Mouse (Mus musculus) lung, embryonic 16.5 days (tissue): ENCODE measurements around the gene Slc16a1. TPM values are rescaled to one million over a fixed set of nuclear protein-coding genes. Genes with fewer than 3 reads are reported as not detected.
"Not testable (repeated sequence)": the region's sequence is repeated elsewhere in the genome, so short reads cannot be mapped to it uniquely, and the experiment has no call there.

Experiments used
- ATAC-seq: fragments of 200-750 bp; cut with Nextera tagmentation; 2 replicates; pipeline ENCODE4 v1.8.0; 2017; ENCODE audit warnings: low read depth, mild to moderate bottlenecking, moderate library complexity
- H3K27ac ChIP-seq: fragments of 300-500 bp; sonication (generic); 2 replicates; pipeline ENCODE4 v1.5.1; 2014; ENCODE audit warnings: mild to moderate bottlenecking, control low read depth, low read length
- H3K27me3 ChIP-seq: fragments of 300-500 bp; sonication (generic); 2 replicates; pipeline ENCODE4 v1.6.1; 2014; ENCODE audit warnings: low read depth, low read length, mixed read lengths; ENCODE audit not compliant: control insufficient read depth, insufficient read depth
- H3K36me3 ChIP-seq: fragments of 300-500 bp; sonication (generic); 2 replicates; pipeline ENCODE4 v1.6.1; 2014; ENCODE audit warnings: low read length; ENCODE audit not compliant: control insufficient read depth, insufficient read depth
- H3K4me1 ChIP-seq: fragments of 300-500 bp; sonication (generic); replicated peaks from 2 replicates; pipeline ENCODE4 v1.6.1; 2014; ENCODE audit warnings: low read length, mixed read lengths; ENCODE audit not compliant: control insufficient read depth, insufficient read depth
- H3K4me2 ChIP-seq: fragments of 300-500 bp; sonication (generic); 2 replicates; pipeline ENCODE4 v1.6.1; 2014; ENCODE audit warnings: low read depth, low read length, control low read depth
- H3K4me3 ChIP-seq: fragments of 300-500 bp; sonication (generic); 2 replicates; pipeline ENCODE4 v1.5.1; 2014; ENCODE audit warnings: mild to moderate bottlenecking, low read length, control low read depth
- H3K9ac ChIP-seq: fragments of 300-500 bp; sonication (generic); 2 replicates; pipeline ENCODE4 v1.6.1; 2014; ENCODE audit warnings: low read length, control low read depth
- H3K9me3 ChIP-seq: fragments of 300-500 bp; sonication (generic); 2 replicates; pipeline ENCODE4 v1.6.1; 2016; ENCODE audit warnings: low read length; ENCODE audit not compliant: control insufficient read depth
- WGBS: fragments of 180-500 bp; shearing (Covaris S2); extraction: QIAGEN DNeasy Blood & Tissue Kit; methylation state at CpG from one replicate; pipeline ENCODE4 v1.1.7; 2014; 5-methylcytosine and 5-hydroxymethylcytosine counted together
- polyA plus RNA-seq: library from polyadenylated mRNA; unstranded; fragments of >200 nt; fragmentation: Nextera tagmentation; extraction: Ambion mirVana; gene quantifications from 2 replicates; pipeline ENCODE4 v1.2.1, GENCODE M21; 2015

Gene Slc16a1
- polyA plus RNA-seq, 1 experiment from 2014 or later, result 28.0 TPM

DNA sequence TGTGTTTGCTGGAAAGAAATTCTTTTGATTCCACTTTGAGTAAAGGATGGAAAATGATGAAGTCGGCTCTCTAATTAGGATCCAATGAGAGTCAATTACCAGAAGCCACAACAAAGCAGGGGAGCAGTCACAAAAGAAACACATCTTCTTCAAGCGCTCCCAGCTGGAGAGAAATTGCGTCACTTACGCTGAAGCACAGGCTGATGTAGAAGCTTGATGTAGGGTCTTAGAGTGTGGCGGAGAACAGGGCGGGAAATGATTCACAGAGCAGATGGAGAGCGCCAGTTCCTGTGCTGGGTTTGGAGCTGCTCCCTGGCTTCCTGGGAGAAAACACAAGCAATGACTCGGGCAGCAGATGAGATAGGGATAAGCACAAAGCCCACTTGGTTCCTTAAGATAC, 40.4 kb downstream of the Slc16a1 start:
- Histone ChIP-seq H3K36me3 (no peaks in the 10 kb centered on the region), H3K27me3 (no peaks in the 10 kb centered on the region), H3K9ac (no peak overlapping the region), H3K4me1 (peaks cover 12% of the 10 kb centered on the region), H3K27ac (no peak overlapping the region), H3K9me3 (no peaks in the 10 kb centered on the region), H3K4me3 (no peak overlapping the region), H3K4me2 (no peak overlapping the region)
- no peak for ATAC-seq
- 75% methylated on average over 8 of the region's 8 CpGs for WGBS

GRCm38 (mm10) chr3:104682671-104683504, 44.4 kb downstream of the Slc16a1 start:
- no peak overlapping the region for H3K4me2 ChIP-seq

GRCm38 (mm10) chr3:104700751-104701335, 62.4 kb downstream of the Slc16a1 start:
- no peaks in the 10 kb centered on the region for H3K36me3 ChIP-seq
- H3K27ac ChIP-seq, result no peak overlapping the region
- H3K4me2 ChIP-seq, result no peak overlapping the region
- H3K4me3 ChIP-seq, result no peak overlapping the region
- ATAC-seq, result peak; percentile 87
- H3K4me1 ChIP-seq, result no peaks in the 10 kb centered on the region
- H3K9me3 ChIP-seq, result no peaks in the 10 kb centered on the region
- 6% methylated on average over 23 of the region's 23 CpGs for WGBS
- H3K27me3 ChIP-seq, result no peaks in the 10 kb centered on the region
- no peak overlapping the region for H3K9ac ChIP-seq

More at GRCm38 (mm10) chr3:104682671-104683504, 44.4 kb downstream of the Slc16a1 start:
- Histone ChIP-seq H3K9ac (no peak overlapping the region), H3K27me3 (no peaks in the 10 kb centered on the region), H3K4me3 (no peak overlapping the region), H3K9me3 (no peaks in the 10 kb centered on the region), H3K27ac (no peak overlapping the region), H3K4me1 (no peaks in the 10 kb centered on the region), H3K36me3 (no peaks in the 10 kb centered on the region)
- peak; percentile 59 for ATAC-seq
- WGBS, result 52% methylated on average over 11 of the region's 11 CpGs

- no peak overlapping the region for H3K27ac ChIP-seq
- no peak overlapping the region for H3K4me3 ChIP-seq
- no peak overlapping the region for H3K9ac ChIP-seq
- peaks cover under 1% of the 10 kb centered on the region for H3K4me1 ChIP-seq
- H3K9me3 ChIP-seq, result no peaks in the 10 kb centered on the region
- WGBS, result 71% methylated on average over 1 of the region's 1 CpGs
- no peaks in the 10 kb centered on the region for H3K27me3 ChIP-seq
- no peaks in the 10 kb centered on the region for H3K36me3 ChIP-seq
- H3K4me2 ChIP-seq, result no peak overlapping the region
- ATAC-seq, result no peak
Observed at GRCm38 (mm10) chr3:104701761-104702160, 63.3 kb downstream of the Slc16a1 start.

DNA sequence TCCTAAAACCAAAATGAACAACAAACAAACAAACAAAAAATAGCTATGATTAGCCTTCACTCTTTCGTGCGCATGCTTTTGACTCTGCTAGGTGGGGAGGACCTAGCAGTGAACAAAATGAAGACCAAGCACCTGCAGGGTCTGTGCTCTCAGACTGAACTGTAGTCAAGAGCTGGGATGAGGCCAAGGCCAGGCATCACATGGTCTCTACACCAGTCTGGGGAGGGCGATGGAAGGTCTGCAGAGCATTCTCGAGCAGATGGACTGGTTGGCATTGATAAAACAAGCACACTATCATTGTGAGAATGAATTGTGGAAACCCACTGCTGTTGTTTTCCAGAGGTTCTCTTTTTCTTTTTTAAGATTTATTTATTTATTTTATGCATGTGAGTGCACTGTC, 65.5 kb downstream of the Slc16a1 start:
- no peaks in the 10 kb centered on the region for H3K36me3 ChIP-seq

DNA sequence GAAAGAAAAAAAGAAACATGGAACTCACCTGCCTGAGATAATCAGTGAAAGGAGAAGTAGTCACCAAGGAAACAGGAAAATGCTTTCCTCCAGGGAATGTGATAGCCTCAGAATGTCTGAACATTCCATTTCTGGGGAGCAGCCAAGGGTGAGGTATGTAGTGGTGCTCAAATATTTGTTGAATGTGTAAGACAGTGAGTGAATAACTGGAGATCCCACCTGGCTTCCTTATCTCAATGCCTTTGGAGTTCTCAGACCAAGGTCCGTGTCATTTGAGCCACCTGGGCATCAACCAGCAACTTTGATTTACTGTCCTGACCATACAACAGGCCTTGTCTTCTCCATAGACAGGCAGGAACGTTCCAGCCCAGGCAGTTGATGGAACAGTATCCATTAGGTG, 68.0 kb downstream of the Slc16a1 start:
- H3K4me3 ChIP-seq, result no peak overlapping the region
- H3K27me3 ChIP-seq, result no peaks in the 10 kb centered on the region
- no peaks in the 10 kb centered on the region for H3K9me3 ChIP-seq
- 50% methylated on average over 2 of the region's 2 CpGs for WGBS
- no peak overlapping the region for H3K4me2 ChIP-seq
- no peak overlapping the region for H3K27ac ChIP-seq
- no peaks in the 10 kb centered on the region for H3K36me3 ChIP-seq
- peaks cover 4% of the 10 kb centered on the region for H3K4me1 ChIP-seq
- H3K9ac ChIP-seq, result no peak overlapping the region
- no peak for ATAC-seq

More for the DNA sequence above, 65.5 kb downstream of the Slc16a1 start:
- Histone ChIP-seq H3K27me3 (no peaks in the 10 kb centered on the region), H3K4me3 (no peak overlapping the region), H3K9me3 (no peaks in the 10 kb centered on the region), H3K27ac (no peak overlapping the region), H3K4me1 (peaks cover 4% of the 10 kb centered on the region), H3K9ac (no peak overlapping the region), H3K4me2 (no peak overlapping the region)
- 90% methylated on average over 4 of the region's 4 CpGs for WGBS
- ATAC-seq, result no peak

DNA sequence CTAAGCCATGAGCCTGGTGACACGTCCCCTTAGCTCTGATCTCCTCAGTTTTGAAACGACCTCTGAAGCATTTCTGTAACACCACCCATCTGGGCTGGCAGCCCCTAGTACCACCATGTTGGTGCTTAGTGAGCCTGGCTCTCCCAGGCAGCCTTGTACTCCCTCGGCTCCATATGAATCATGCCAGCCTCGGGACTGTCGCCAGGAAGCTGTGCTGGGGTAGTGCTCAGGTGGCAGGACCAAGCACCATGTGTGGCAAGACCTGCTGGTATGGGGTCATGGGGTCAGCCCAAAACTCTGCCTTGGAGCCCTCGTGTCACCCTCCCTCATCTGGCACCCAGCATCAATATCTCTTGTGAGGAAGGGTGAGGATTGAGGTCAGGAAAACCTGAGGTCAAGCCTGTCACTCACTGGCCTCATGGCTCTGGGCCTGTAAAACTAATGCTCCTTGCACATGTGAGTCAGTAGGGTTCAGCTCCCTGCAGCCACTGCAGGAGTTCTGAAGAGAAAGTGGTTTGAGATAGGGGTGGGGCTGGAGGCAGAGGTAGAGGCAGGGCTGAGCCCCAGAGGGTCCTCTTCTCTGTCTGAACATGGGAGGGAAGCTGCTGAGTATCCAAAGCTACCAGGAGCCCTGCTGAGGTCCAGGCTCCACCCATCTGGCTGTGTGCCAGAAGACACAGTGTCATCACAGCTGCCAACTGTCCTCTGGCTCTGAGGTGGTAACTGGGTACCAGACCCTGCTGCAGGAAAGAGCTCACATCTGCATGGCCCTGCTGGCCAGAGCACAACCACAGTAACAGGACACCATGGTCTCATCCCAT, 68.7 kb downstream of the Slc16a1 start:
- WGBS, result 54% methylated on average over 6 of the region's 6 CpGs
- H3K27me3 ChIP-seq, result not testable (repeated sequence)

DNA sequence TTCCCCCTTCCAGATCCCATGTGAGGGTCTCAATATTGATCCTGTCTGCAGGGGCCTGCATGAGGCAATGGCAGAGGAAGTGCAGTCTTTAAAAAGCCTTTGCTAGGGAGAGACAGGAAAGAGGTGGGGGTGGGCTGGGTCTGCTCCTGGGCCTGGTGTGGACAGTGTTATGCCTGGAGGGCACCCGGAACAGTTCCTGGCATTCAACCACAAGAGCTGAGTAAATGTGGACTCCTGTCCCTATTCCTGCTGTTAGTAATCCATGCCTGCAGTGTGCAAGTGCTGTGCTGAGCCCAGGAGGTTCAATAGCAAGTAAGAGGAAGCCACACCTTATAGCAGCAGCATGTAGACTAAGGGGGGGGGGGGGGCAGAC, 69.3 kb downstream of the Slc16a1 start:
- H3K4me2 ChIP-seq, H3K4me3 ChIP-seq, H3K36me3 ChIP-seq, H3K9ac ChIP-seq, H3K9me3 ChIP-seq, H3K27me3 ChIP-seq, H3K27ac ChIP-seq, H3K4me1 ChIP-seq: not testable (repeated sequence)
- ATAC-seq, result peak; percentile 69
- 37% methylated on average over 1 of the region's 1 CpGs for WGBS

More for the DNA sequence above, 68.7 kb downstream of the Slc16a1 start:
- H3K27ac ChIP-seq, H3K4me3 ChIP-seq, H3K4me2 ChIP-seq, H3K4me1 ChIP-seq, H3K9me3 ChIP-seq, H3K36me3 ChIP-seq, H3K9ac ChIP-seq: not testable (repeated sequence)
- ATAC-seq, result peak; percentile 71
